Mouse (Mus musculus) spleen, adult 2 months (tissue): ENCODE data around the gene Pafah1b2.

ENCODE experiments used
- CTCF ChIP-seq: fragments of 200-500 bp; IDR thresholded peaks from 2 replicates; pipeline ENCODE4 v1.5.1; 2011; ENCODE audit warnings: mild to moderate bottlenecking, inconsistent platforms; ENCODE audit not compliant: insufficient read depth, insufficient read length, insufficient replicate concordance; ENCODE audit errors: extremely low read depth
- POLR2A ChIP-seq: fragments of 200-500 bp; IDR thresholded peaks from 2 replicates; pipeline ENCODE4 v1.6.1; 2011; ENCODE audit warnings: low read depth, low read length, inconsistent platforms

DNA sequence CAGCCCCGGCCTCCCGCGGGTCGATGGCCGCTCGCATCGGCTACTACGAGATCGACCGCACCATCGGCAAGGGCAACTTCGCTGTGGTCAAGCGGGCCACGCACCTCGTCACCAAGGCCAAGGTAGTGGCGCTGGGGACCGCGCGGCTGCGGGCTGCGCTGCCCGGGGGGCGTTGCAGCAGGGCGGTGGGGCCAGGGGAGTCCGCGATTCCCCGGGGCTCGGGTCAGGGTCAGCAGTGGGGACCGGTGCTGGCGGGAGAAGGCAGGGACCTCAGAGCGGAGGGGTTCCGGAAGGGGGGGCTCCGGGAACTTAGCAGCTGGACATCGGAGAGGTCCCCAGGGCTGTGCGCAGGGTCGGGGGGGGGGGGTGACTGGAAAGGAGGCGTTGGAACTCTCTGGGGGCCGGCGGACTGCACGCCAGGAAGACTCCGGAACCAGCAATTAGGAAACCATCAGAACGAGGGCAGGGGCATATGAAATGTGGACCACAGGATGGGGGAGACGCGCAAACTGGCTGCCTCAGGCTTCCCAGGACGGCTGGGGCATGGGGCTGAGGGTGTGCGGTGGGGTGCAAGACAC lies 608 bp upstream of the Pafah1b2 start:
- TF ChIP-seq CTCF (no peak), POLR2A (no peak)
